Mouse (Mus musculus) thymus, adult 2 months (tissue): ENCODE data around the gene Pla2g4d. TPM values are rescaled to one million over a fixed set of nuclear protein-coding genes. Genes with fewer than 3 reads are reported as not detected.
"Not testable (repeated sequence)": the region's sequence is repeated elsewhere in the genome, so short reads cannot be mapped to it uniquely, and the experiment has no call there.

Experiments used
- DNase-seq: peaks from one replicate; pipeline ENCODE4 v3.0.0; 2021
- H3K27ac ChIP-seq: fragments of 200-500 bp; 2 replicates; pipeline ENCODE4 v1.5.1; 2012; ENCODE audit warnings: low read length, control low read depth; ENCODE audit not compliant: control insufficient read depth, insufficient read depth
- H3K27me3 ChIP-seq: fragments of 200-500 bp; 2 replicates; pipeline ENCODE4 v1.6.1; 2012; ENCODE audit warnings: mild to moderate bottlenecking, low read length, moderate library complexity, mixed read lengths; ENCODE audit not compliant: control insufficient read depth, insufficient read depth
- H3K36me3 ChIP-seq: fragments of 200-500 bp; 2 replicates; pipeline ENCODE4 v1.6.1; 2012; ENCODE audit warnings: mild to moderate bottlenecking, low read length, moderate library complexity; ENCODE audit not compliant: control insufficient read depth, insufficient read depth
- H3K4me1 ChIP-seq: fragments of 200-500 bp; replicated peaks from 2 replicates; pipeline ENCODE4 v1.6.1; 2012; ENCODE audit warnings: low read length; ENCODE audit not compliant: control insufficient read depth, insufficient read depth
- H3K4me3 ChIP-seq: fragments of 200-500 bp; 2 replicates; pipeline ENCODE4 v1.5.1; 2012; ENCODE audit warnings: mild to moderate bottlenecking, low read length, control low read depth, moderate library complexity; ENCODE audit not compliant: control insufficient read depth, insufficient read depth
- CTCF ChIP-seq: fragments of 200-500 bp; IDR thresholded peaks from 2 replicates; pipeline ENCODE4 v1.5.1; 2012; ENCODE audit warnings: mild to moderate bottlenecking, control low read depth, low read length, moderate library complexity, borderline replicate concordance; ENCODE audit not compliant: control insufficient read depth, poor library complexity, insufficient read depth; ENCODE audit errors: extremely low read depth
- POLR2A ChIP-seq: fragments of 200-500 bp; IDR thresholded peaks from 2 replicates; pipeline ENCODE4 v1.6.1; 2012; ENCODE audit warnings: mild to moderate bottlenecking, low read length, control low read depth, moderate library complexity; ENCODE audit not compliant: control insufficient read depth, poor library complexity, insufficient read depth; ENCODE audit errors: extremely low read depth
- WGBS: fragments of 180-500 bp; shearing (Covaris S2); methylation state at CpG from one replicate; pipeline ENCODE4 v1.1.7; 2018; 5-methylcytosine and 5-hydroxymethylcytosine counted together
- polyA plus RNA-seq: library from polyadenylated mRNA; depleted of rRNA; stranded (reverse); fragments of >200 nt; gene quantifications from 2 replicates; pipeline ENCODE4 v1.2.3, GENCODE M21; 2012

Pla2g4d gene
- polyA plus RNA-seq, 1 experiment = 0.19 TPM

- no peaks in the 10 kb centered on the region for H3K4me1 ChIP-seq
- peaks cover 4% of the 10 kb centered on the region; the same call in 1 of the 2 replicates for H3K27me3 ChIP-seq
- 12% methylated on average over 27 of the region's 27 CpGs for WGBS
- no peak for DNase-seq
- TF ChIP-seq POLR2A (no peak), CTCF (no peak)
- H3K27ac ChIP-seq = no peak within 1 kb of the TSS
- no peaks in the 10 kb centered on the region for H3K36me3 ChIP-seq
- no peak within 1 kb of the TSS for H3K4me3 ChIP-seq
Observed at GRCm38 (mm10) chr2:120244679-120245420, 44.1 kb downstream of the Pla2g4d start, which contains the start of gene Pla2g4e. Pla2g4e (minus strand) TSS chr2:120245335.

DNA sequence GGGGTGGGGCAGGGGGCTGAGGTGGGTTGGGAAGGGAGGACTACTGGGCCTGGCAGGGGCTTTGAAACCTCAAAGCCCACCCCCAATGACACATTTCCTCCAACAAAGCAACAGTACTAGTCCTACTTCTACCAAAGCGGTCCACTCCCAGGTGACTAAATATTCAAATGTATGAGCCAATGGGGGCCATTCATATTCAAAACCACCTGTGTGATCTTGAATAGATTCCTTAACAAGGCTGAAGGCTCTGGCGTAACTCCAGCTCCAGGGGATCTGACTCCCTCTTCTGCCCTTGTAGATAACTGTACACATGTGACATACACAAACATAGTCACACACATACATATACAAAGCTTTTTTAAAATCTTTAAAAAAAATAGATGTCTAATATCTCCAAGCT, 45.0 kb downstream of the Pla2g4d start:
- H3K4me1 ChIP-seq = no peaks in the 10 kb centered on the region
- H3K36me3 ChIP-seq = no peaks in the 10 kb centered on the region
- no peak overlapping the region for H3K4me3 ChIP-seq
- peaks cover 4% of the 10 kb centered on the region; the same call in 1 of the 2 replicates for H3K27me3 ChIP-seq
- no peak for TF ChIP-seq POLR2A
- TF ChIP-seq CTCF = no peak
- no peak for DNase-seq
- H3K27ac ChIP-seq = no peak overlapping the region
- whole genome bisulfite sequencing = 95% methylated on average over 2 of the region's 2 CpGs

DNA sequence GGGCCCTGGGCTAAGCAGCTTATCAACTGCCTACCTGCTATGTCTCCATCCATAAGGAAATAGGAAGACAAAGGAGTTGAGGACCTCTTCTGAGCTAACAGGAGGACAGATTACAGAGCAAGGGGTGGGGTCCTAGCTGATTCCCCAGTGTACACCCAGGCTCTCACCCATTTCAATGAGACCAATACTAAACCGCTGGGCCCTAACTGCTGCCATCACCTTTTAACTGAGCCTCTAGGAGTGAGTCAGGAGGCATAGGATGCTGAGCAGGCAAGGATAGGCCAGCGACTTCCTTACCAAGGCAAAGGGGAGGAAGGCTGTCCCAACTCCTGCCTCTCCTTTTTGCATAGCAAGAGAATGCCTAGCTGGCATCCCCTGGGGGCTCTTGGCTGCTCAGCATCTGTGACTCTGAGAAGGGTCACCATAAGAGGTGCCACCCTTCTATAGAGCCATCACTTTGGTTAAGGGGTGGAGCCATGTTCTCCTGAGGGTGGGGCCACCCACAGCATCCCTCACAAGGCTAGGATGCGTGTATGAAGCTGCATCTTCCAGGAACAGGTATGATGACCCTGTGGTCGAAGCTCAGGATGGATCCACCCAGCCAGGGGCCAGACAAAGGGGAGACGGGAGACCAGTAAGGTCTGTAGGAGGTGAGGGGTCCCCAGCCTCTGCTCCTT, 46.1 kb downstream of the Pla2g4d start:
- WGBS = 80% methylated on average over 5 of the region's 5 CpGs
- TF ChIP-seq CTCF = no peak
- TF ChIP-seq POLR2A = no peak
- Histone ChIP-seq H3K4me1 (no peaks in the 10 kb centered on the region), H3K27ac (no peak overlapping the region), H3K4me3 (no peak overlapping the region), H3K36me3 (no peaks in the 10 kb centered on the region), H3K27me3 (peaks cover 4% of the 10 kb centered on the region; the same call in 1 of the 2 replicates)
- DNase-seq = no peak

DNA sequence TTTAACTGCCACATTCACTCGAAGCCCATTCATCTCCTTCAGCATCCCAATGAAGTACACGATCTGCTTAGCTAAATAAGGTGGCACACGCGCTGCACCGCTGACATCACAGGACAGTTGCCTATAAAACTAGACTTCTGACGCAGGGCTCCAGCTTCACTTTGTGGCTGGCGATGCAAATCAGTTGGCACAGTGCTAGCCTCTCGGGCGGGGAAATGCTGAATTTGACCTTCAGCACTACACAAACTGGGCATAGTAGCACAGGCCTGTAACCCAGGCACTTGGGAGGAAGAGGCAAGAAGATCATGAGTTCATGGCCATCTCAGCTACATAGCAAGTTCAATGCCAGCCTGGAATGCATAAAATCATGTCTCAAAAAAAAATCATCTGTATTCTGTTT, 50.3 kb downstream of the Pla2g4d start:
- not testable (repeated sequence) for H3K36me3 ChIP-seq, H3K4me3 ChIP-seq, DNase-seq, H3K27me3 ChIP-seq, H3K4me1 ChIP-seq, H3K27ac ChIP-seq
- 87% methylated on average over 9 of the region's 9 CpGs for WGBS

GRCm38 (mm10) chr2:120237784-120238183, 51.2 kb downstream of the Pla2g4d start:
- TF ChIP-seq CTCF (no peak), POLR2A (no peak)
- WGBS = 72% methylated on average over 5 of the region's 5 CpGs
- no peak for DNase-seq
- H3K4me1 ChIP-seq = no peaks in the 10 kb centered on the region
- H3K27ac ChIP-seq = no peak overlapping the region
- H3K27me3 ChIP-seq = no peaks in the 10 kb centered on the region; the same call in 1 of the 2 replicates
- no peaks in the 10 kb centered on the region for H3K36me3 ChIP-seq
- H3K4me3 ChIP-seq = no peak overlapping the region

DNA sequence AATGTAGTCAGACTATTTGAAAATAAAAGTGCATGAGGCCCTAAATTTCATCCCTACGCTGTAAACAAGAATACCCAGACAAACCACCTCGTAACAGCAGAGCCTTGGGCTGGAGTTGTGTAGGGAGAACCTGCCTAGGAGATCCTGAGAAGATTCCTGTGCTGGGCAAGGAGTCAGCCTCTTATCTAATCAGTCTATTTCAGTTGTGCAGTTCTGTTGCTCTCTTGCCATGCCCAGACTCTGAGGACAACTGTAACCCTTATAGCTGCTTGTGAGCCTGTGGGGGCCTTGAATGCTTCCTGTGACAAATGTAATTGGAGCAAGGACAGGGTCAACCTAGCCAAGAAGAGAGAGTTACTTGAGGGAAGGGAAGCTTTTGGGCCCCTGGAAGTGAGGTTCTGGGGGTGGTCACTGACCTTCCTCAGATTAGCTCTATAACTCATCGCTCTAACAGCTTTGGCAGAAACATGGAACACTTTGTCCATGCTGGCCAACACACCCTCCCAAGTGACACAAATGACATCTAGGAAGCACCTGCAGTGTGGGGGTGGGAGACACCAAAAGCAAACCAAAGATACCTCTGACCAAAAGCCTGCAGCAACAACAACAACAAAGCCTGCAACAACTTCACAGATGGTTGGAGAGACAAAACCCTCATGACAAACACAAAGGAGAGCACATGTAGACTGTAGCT, 52.9 kb downstream of the Pla2g4d start:
- Histone ChIP-seq H3K27me3 (no peaks in the 10 kb centered on the region), H3K4me1 (no peaks in the 10 kb centered on the region), H3K36me3 (no peaks in the 10 kb centered on the region), H3K27ac (no peak overlapping the region), H3K4me3 (no peak overlapping the region)
- TF ChIP-seq POLR2A (no peak), CTCF (no peak)
- no peak for DNase-seq
- 93% methylated on average over 3 of the region's 3 CpGs for WGBS

DNA sequence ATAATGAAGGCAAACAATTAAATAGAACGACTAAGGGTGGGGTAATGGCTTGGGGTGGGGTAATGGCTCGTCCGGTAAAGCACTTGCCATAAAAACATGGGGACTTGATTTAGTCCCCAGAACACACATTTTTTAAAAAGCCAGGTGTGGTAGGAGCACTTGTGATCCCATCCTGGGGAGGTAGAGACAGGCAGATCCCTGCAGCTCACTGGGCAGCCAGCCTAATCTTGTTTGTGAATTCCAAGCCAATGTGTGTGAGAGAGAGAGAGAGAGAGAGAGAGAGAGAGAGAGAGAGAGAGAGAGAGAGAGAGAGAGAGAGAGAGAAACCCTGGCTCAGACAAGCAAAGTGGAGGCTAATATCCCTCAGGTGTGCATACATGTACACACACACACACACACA, 53.6 kb downstream of the Pla2g4d start:
- no peaks in the 10 kb centered on the region for H3K36me3 ChIP-seq
- H3K4me3 ChIP-seq = no peak overlapping the region
- H3K27ac ChIP-seq = no peak overlapping the region
- DNase-seq = no peak
- no peak for TF ChIP-seq CTCF
- TF ChIP-seq POLR2A = no peak
- WGBS = 85% methylated on average over 3 of the region's 3 CpGs
- no peaks in the 10 kb centered on the region for H3K27me3 ChIP-seq
- H3K4me1 ChIP-seq = no peaks in the 10 kb centered on the region
